In genomic region chr7:68129546-68130253, GRCm38 (mm10) we compare ENCODE assay signal across 8 mouse cellular contexts.
DNase-seq lines count a peak whose midpoint lies in the region; ATAC-seq lines count a peak whose summit lies in the region.

No protein-coding gene starts in this region.

- 1% methylated on average over 19 of the region's 19 CpGs for WGBS in forebrain, embryonic 12.5 days
- WGBS in neural tube, embryonic 15.5 days: under 1% methylated on average over 19 of the region's 19 CpGs

- H3K27ac ChIP-seq in forebrain, embryonic 12.5 days: peak overlapping the region; percentile 93
- H3K27ac ChIP-seq in neural tube, embryonic 15.5 days (replicated peaks): peak overlapping the region; percentile 98

- peak overlapping the region; percentile 77 for H3K4me2 ChIP-seq in forebrain, embryonic 12.5 days
- peak overlapping the region; percentile 73 for H3K4me2 ChIP-seq in neural tube, embryonic 15.5 days

- H3K4me3 ChIP-seq in forebrain, embryonic 12.5 days (replicated peaks): peak overlapping the region; percentile 69
- peak overlapping the region; percentile 57 for H3K4me3 ChIP-seq in neural tube, embryonic 15.5 days (replicated peaks)

- H3K27me3 ChIP-seq in forebrain, embryonic 12.5 days: no peaks in the 10 kb centered on the region
- H3K27me3 ChIP-seq in neural tube, embryonic 15.5 days (replicated peaks): no peaks in the 10 kb centered on the region

- H3K36me3 ChIP-seq in forebrain, embryonic 12.5 days (replicated peaks): no peaks in the 10 kb centered on the region
- H3K36me3 ChIP-seq in neural tube, embryonic 15.5 days: no peaks in the 10 kb centered on the region

- intact Hi-C loops in heart, postnatal 10 days (cut with DNase I): loop anchor here (1.0 to 5.0 kb wide), 8 partner anchors 42 to 341 kb away; no protein-coding TSS in a partner anchor

- peak; percentile 19 to 57 for DNase-seq in CD8-positive naive resting alpha-beta T cell, adult 2 months (ENCODE audit: low read depth in 2 of 2, low spot score in 2 of 2)
- DNase-seq in c-Kit-positive CD71-positive TER-119-negative erythroid progenitor cells, embryonic 14.5 days (ENCODE audit: low read depth): peak; percentile 80
- peak; percentile 94 for DNase-seq in heart, postnatal 10 days
- DNase-seq in layer of hippocampus, adult 11-12 months (ENCODE audit: low spot score): peak; percentile 92
- DNase-seq in lung, adult 18-20 months: peak; percentile 91 to 92
- peak; percentile 76 for DNase-seq in testis, postnatal 14 days (ENCODE audit: low spot score)

- no peaks in the 10 kb centered on the region for H3K9me3 ChIP-seq in forebrain, embryonic 12.5 days
- H3K9me3 ChIP-seq in neural tube, embryonic 15.5 days (replicated peaks): no peaks in the 10 kb centered on the region

- H3K9ac ChIP-seq in forebrain, embryonic 12.5 days: peak overlapping the region; percentile 66
- peak overlapping the region; percentile 71 for H3K9ac ChIP-seq in neural tube, embryonic 15.5 days (replicated peaks)

- ATAC-seq in forebrain, embryonic 12.5 days (ENCODE audit: low FRiP score): peak; percentile 45
- ATAC-seq in neural tube, embryonic 15.5 days (ENCODE audit: low FRiP score): peak; percentile 72

- peaks cover 57% of the 10 kb centered on the region for H3K4me1 ChIP-seq in forebrain, embryonic 12.5 days
- H3K4me1 ChIP-seq in neural tube, embryonic 15.5 days: peaks cover 43% of the 10 kb centered on the region

Comparison
In these comparisons a context has a peak if more than half of its experiments do, and no peak if none do; other contexts are left out.
1. Peak in every context shown above with its lines: DNase-seq, ATAC-seq, H3K4me3 ChIP-seq and H3K27ac ChIP-seq.
2. DNase-seq: peak in every context shown above with its lines; median percentile 94 in heart, postnatal 10 days; 92 in layer of hippocampus, adult 11-12 months; 92 in lung, adult 18-20 months; 80 in c-Kit-positive CD71-positive TER-119-negative erythroid progenitor cells, embryonic 14.5 days; 76 in testis, postnatal 14 days; 38 in CD8-positive naive resting alpha-beta T cell, adult 2 months.